Mouse (Mus musculus) bone marrow, adult 2 months (tissue): ENCODE results near the gene Cdr2l. TPM values are rescaled to one million over a fixed set of nuclear protein-coding genes. Genes with fewer than 3 reads are reported as not detected.

Experiments
- H3K27ac ChIP-seq: fragments of 200-500 bp; 2 replicates; pipeline ENCODE4 v1.5.1; 2012; ENCODE audit warnings: low read depth, mild to moderate bottlenecking, control low read depth, inconsistent platforms, low read length; ENCODE audit not compliant: control insufficient read depth, poor library complexity, insufficient read depth
- H3K4me1 ChIP-seq: fragments of 200-500 bp; 2 replicates; pipeline ENCODE4 v1.6.1; 2011; ENCODE audit warnings: low read length; ENCODE audit not compliant: control insufficient read depth, insufficient read depth
- H3K4me3 ChIP-seq: fragments of 200-500 bp; replicated peaks from 2 replicates; pipeline ENCODE3; 2011; ENCODE audit warnings: mild to moderate bottlenecking, low read depth, low read length, control low read depth; ENCODE audit not compliant: control insufficient read depth
- CTCF ChIP-seq: fragments of 200-500 bp; IDR thresholded peaks from 2 replicates; pipeline ENCODE4 v1.5.1; 2011; ENCODE audit warnings: low read length, control low read depth; ENCODE audit not compliant: control insufficient read depth, insufficient read depth
- POLR2A ChIP-seq: fragments of 200-500 bp; IDR thresholded peaks from 2 replicates; pipeline ENCODE4 v1.6.1; 2011; ENCODE audit warnings: low read depth, mild to moderate bottlenecking, control low read depth, low read length, borderline replicate concordance; ENCODE audit not compliant: control insufficient read depth
- WGBS: fragments of 180-500 bp; shearing (Covaris S2); methylation state at CpG from one replicate; pipeline ENCODE4 v1.1.7; 2018; 5-methylcytosine and 5-hydroxymethylcytosine counted together
- polyA plus RNA-seq: library from polyadenylated mRNA; stranded (reverse); fragments of >200 nt; gene quantifications from 2 replicates; pipeline ENCODE4 v1.2.4, GENCODE M21; 2011; ENCODE audit warnings: low replicate concordance; ENCODE audit not compliant: missing spikeins, insufficient read depth, insufficient read length

The Cdr2l gene
- polyA plus RNA-seq, 1 experiment = 3.1 TPM

- WGBS = 38% methylated on average over 7 of the region's 7 CpGs
- H3K27ac ChIP-seq = no peak overlapping the region
- no peak for TF ChIP-seq POLR2A
- TF ChIP-seq CTCF = no peak
- H3K4me1 ChIP-seq = no peaks in the 10 kb centered on the region
- H3K4me3 ChIP-seq = no peak overlapping the region
Measured at GRCm38 (mm10) chr11:115345515-115345914, 36.2 kb upstream of the Cdr2l start.

DNA sequence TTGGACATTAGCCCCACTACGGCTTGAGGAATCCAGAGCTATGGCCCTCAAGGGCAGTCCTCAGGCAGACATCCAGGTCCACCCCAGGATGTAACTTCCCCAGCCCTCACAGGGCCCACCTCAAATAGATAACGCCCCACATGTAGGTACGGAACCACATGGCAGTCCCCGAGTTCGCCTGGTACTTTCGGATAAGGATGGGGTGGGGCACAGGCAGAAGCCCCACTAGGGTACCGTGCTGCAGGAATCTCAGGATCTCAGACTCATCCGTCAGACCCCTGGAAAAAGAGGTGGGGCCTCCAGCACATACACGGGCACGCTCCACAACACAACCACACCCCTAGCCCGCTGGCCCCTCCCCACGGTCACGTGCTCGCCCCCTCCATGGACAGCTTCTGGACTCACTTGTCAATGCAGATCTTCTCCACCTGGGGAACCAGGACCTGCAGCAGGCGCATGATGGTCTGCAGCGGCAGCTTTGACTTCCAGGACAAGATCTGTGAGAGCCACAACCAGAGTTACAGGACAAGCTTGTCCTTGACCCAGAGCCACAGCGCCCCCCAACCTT lies 33.0 kb upstream of the Cdr2l start:
- 78% methylated on average over 17 of the region's 17 CpGs for WGBS
- Histone ChIP-seq H3K4me3 (no peak overlapping the region), H3K4me1 (no peaks in the 10 kb centered on the region), H3K27ac (no peak overlapping the region)
- no peak for TF ChIP-seq CTCF
- no peak for TF ChIP-seq POLR2A

DNA sequence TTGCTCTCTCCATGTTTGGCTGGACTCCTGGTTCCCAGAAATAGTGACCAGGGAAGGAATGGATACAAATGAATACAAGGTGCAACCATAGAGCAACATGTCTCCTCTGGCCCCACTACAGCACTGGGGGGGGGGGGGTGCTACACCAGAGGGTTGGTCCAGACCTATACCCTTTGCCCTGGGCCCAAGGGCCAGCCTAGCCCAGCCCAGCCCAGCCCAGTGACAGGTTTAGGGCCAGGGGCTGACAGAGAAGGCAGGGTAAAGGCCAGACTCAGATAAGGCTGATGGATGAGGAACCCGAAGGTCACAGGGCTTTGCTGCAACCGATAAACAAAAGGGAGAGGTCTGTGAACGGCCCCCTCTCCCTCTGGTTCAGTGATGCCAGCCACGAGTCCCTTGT lies 31.7 kb upstream of the Cdr2l start:
- TF ChIP-seq POLR2A (no peak), CTCF (no peak)
- no peak overlapping the region for H3K27ac ChIP-seq
- no peaks in the 10 kb centered on the region for H3K4me1 ChIP-seq
- no peak overlapping the region for H3K4me3 ChIP-seq
- 74% methylated on average over 4 of the region's 4 CpGs for WGBS

GRCm38 (mm10) chr11:115353375-115353774 lies 28.3 kb upstream of the Cdr2l start:
- WGBS = 86% methylated on average over 5 of the region's 5 CpGs
- Histone ChIP-seq H3K4me3 (no peak overlapping the region), H3K27ac (no peak overlapping the region), H3K4me1 (no peaks in the 10 kb centered on the region)
- TF ChIP-seq POLR2A (no peak), CTCF (no peak)

DNA sequence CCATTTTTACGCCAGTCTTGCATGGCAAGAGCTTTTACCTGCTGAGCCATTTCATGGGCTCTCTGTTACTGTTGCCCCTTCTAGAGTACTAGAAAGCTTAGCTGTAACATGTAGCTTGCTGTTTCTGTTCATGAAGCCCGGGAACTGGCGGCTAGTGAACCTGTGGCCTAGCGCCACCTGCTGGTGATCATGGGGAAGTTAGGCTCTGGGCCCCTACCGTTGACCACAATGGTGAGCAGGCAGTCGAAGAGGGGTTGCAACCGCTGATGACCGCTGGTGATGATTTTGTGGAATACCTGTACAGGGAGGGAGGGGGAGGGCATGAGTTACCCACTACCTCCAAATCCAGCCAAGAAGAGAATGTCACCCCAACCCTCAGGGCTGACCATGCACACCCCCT lies 27.5 kb upstream of the Cdr2l start:
- 11% methylated on average over 8 of the region's 8 CpGs for WGBS
- no peaks in the 10 kb centered on the region for H3K4me1 ChIP-seq
- no peak overlapping the region for H3K27ac ChIP-seq
- TF ChIP-seq CTCF (peak; percentile 94), POLR2A (no peak)
- H3K4me3 ChIP-seq = no peak overlapping the region

GRCm38 (mm10) chr11:115358468-115358867 lies 23.2 kb upstream of the Cdr2l start:
- Histone ChIP-seq H3K4me1 (no peaks in the 10 kb centered on the region), H3K27ac (no peak overlapping the region), H3K4me3 (no peak overlapping the region)
- 21% methylated on average over 5 of the region's 5 CpGs for WGBS
- TF ChIP-seq CTCF (peak; percentile 10; the same call in 1 of the 2 replicates), POLR2A (no peak)

DNA sequence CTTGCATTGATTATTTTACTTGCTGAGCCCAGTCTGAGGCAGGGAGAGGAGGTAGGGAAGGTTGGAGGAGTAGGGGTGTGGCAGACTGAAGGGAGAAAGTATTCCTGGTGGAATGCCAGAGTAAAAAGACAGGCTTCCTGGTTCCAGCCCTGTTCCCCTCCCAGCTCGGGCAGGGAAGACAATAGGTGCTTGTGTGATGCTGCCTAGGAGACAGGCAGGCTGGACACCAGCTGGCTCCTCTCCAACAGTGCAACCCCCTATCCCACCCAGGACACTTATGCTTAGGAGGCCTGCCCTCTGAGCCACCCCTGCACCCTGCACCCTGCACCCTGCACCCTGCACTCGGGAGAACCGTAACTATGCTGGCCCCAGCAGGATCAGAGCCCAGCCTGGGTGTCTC lies 22.4 kb upstream of the Cdr2l start:
- H3K4me3 ChIP-seq = no peak overlapping the region
- TF ChIP-seq POLR2A (no peak), CTCF (no peak)
- 56% methylated on average over 3 of the region's 3 CpGs for WGBS
- H3K4me1 ChIP-seq = no peaks in the 10 kb centered on the region
- no peak overlapping the region for H3K27ac ChIP-seq

DNA sequence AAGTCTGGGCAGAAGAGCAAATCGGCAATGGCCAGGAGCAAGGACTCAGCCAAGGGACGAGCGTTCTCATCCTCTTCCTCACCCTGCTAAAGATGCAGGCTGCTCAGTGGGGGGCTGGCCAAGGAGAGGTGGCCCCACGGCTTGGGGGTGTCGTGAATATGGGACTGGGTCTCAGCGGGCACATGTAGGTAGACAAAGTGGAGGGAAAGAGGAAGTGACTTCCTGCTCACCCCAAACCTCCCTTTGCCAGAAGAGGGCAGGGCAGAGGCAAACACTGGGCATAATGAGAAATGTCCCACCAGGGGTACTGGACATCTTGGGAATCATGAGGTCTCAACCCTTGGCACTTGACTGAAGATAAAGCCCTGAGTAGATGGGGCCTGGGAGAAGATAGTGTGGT lies 22.0 kb upstream of the Cdr2l start:
- TF ChIP-seq CTCF (peak; percentile 49; the same call in 1 of the 2 replicates), POLR2A (no peak)
- Histone ChIP-seq H3K27ac (no peak overlapping the region), H3K4me1 (no peaks in the 10 kb centered on the region), H3K4me3 (no peak overlapping the region)
- 41% methylated on average over 6 of the region's 6 CpGs for WGBS

GRCm38 (mm10) chr11:115364136-115364535 lies 17.6 kb upstream of the Cdr2l start:
- TF ChIP-seq CTCF = no peak
- TF ChIP-seq POLR2A = no peak
- H3K4me1 ChIP-seq = no peaks in the 10 kb centered on the region; the same call in 1 of the 2 replicates
- 92% methylated on average over 3 of the region's 3 CpGs for WGBS
- H3K4me3 ChIP-seq = no peak overlapping the region
- no peak overlapping the region for H3K27ac ChIP-seq
